Comparison of ENCODE assay signal across 12 mouse cellular contexts in genomic region chr2:143724101-143724500, GRCm38 (mm10).
"Had no signal": no experiment of that assay in that cellular context is flagged by ENCODE, and none has a peak within 500 bp of the region (broad histone marks: within the 10 kb centered on the region; RNA-seq: fewer than 3 reads in every experiment).

No protein-coding gene starts in this region.

- DNase-seq: kidney, postnatal 14 days; kidney, postnatal 4 days; left cerebral cortex, postnatal 4 days; liver, postnatal 0 days; lung, embryonic 14.5 days; lung, postnatal 36 days; retina, postnatal 1 day; right cerebral cortex, postnatal 14 days; right cerebral cortex, postnatal 4 days; thymus, adult 2 months; thymus, postnatal 14 days; thymus, postnatal 4 days had no signal
